ENCODE assay signal across 8 mouse cellular contexts in genomic region chr17:22423952-22424617, GRCm38 (mm10). TPM values are rescaled to one million over a fixed set of nuclear protein-coding genes. Genes with fewer than 3 reads are reported as not detected.
DNase-seq lines count a peak whose midpoint lies in the region; ATAC-seq and TF ChIP-seq lines count a peak whose summit lies in the region.

TSS of gene Zfp946 (plus strand) at chr17:22424222.

- H3K9ac ChIP-seq in forebrain, embryonic 15.5 days (replicated peaks), result peak within 1 kb of the TSS; percentile 57
- H3K9ac ChIP-seq in liver, embryonic 16.5 days (ENCODE audit: low read depth, low read length), result peak within 1 kb of the TSS; percentile 59
- peak within 1 kb of the TSS; percentile 64 for H3K9ac ChIP-seq in neural tube, embryonic 12.5 days
- H3K9ac ChIP-seq in stomach, postnatal 0 days (ENCODE audit: low read length), result peak within 1 kb of the TSS; percentile 72

- TF ChIP-seq CTCF in stomach, postnatal 0 days (IDR thresholded peaks at IDR 0.05; ENCODE audit: low read depth), result no peak

- H3K27me3 ChIP-seq in forebrain, embryonic 15.5 days, result no peaks in the 10 kb centered on the region
- H3K27me3 ChIP-seq in liver, embryonic 16.5 days (ENCODE audit: control insufficient read depth, insufficient read depth, low read depth, low read length), result no peaks in the 10 kb centered on the region
- no peaks in the 10 kb centered on the region for H3K27me3 ChIP-seq in neural tube, embryonic 12.5 days (replicated peaks)
- H3K27me3 ChIP-seq in stomach, postnatal 0 days (ENCODE audit: control insufficient read depth, insufficient read depth, low read length), result no peaks in the 10 kb centered on the region

- ATAC-seq in forebrain, embryonic 15.5 days (replicated peaks), result peak; percentile 97
- ATAC-seq in liver, embryonic 16.5 days (ENCODE audit: low read depth), result peak; percentile 89
- ATAC-seq in neural tube, embryonic 12.5 days (ENCODE audit: low FRiP score, low read depth), result peak; percentile 97
- ATAC-seq in stomach, postnatal 0 days (ENCODE audit: low FRiP score, low TSS enrichment), result peak; percentile 95

- intact Hi-C loops in heart, postnatal 14 days (cut with DNase I), result loop anchor here (10.0 kb wide), 1 partner anchor 199 kb away; the partner anchor contains the start of gene Zfp994

- H3K36me3 ChIP-seq in forebrain, embryonic 15.5 days, result peaks cover under 1% of the 10 kb centered on the region; the same call in 1 of the 2 replicates
- H3K36me3 ChIP-seq in liver, embryonic 16.5 days (ENCODE audit: control insufficient read depth, insufficient read depth), result no peaks in the 10 kb centered on the region
- no peaks in the 10 kb centered on the region for H3K36me3 ChIP-seq in neural tube, embryonic 12.5 days
- H3K36me3 ChIP-seq in stomach, postnatal 0 days (ENCODE audit: control insufficient read depth, insufficient read depth, low read length), result no peaks in the 10 kb centered on the region

- under 1% methylated on average over 29 of the region's 29 CpGs for WGBS in forebrain, embryonic 15.5 days
- WGBS in large intestine, adult 2 months, result 1% methylated on average over 28 of the region's 29 CpGs
- under 1% methylated on average over 29 of the region's 29 CpGs for WGBS in liver, embryonic 16.5 days (ENCODE audit: insufficient replicate concordance)
- under 1% methylated on average over 29 of the region's 29 CpGs for WGBS in neural tube, embryonic 12.5 days
- WGBS in stomach, postnatal 0 days, result 0% methylated on average over 27 of the region's 29 CpGs

- peak within 1 kb of the TSS; percentile 58 for H3K4me3 ChIP-seq in forebrain, embryonic 15.5 days
- peak within 1 kb of the TSS; percentile 67 for H3K4me3 ChIP-seq in liver, embryonic 16.5 days (ENCODE audit: low read depth, low read length)
- H3K4me3 ChIP-seq in neural tube, embryonic 12.5 days, result peak within 1 kb of the TSS; percentile 62
- peak within 1 kb of the TSS; percentile 68 for H3K4me3 ChIP-seq in stomach, postnatal 0 days (ENCODE audit: low read depth, low read length)

- H3K4me1 ChIP-seq in forebrain, embryonic 15.5 days, result peaks cover 26% of the 10 kb centered on the region
- no peaks in the 10 kb centered on the region for H3K4me1 ChIP-seq in liver, embryonic 16.5 days (ENCODE audit: control insufficient read depth, low read depth, low read length)
- H3K4me1 ChIP-seq in neural tube, embryonic 12.5 days, result peaks cover 10% of the 10 kb centered on the region; the same call in 1 of the 2 replicates
- H3K4me1 ChIP-seq in stomach, postnatal 0 days (replicated peaks; ENCODE audit: control insufficient read depth, insufficient read depth), result no peaks in the 10 kb centered on the region

- peak; percentile 94 for DNase-seq in ES-CJ7 (ENCODE audit: low read depth, low spot score)
- DNase-seq in cerebellum, adult 11-12 months, result peak; percentile 80
- DNase-seq in heart, postnatal 14 days, result peak; percentile 76 to 78
- DNase-seq in large intestine, adult 2 months (ENCODE audit: low read depth, low spot score), result peak; percentile 80
- DNase-seq in stomach, postnatal 0 days (ENCODE audit: low spot score), result peak; percentile 88

- no peaks in the 10 kb centered on the region for H3K9me3 ChIP-seq in forebrain, embryonic 15.5 days
- H3K9me3 ChIP-seq in liver, embryonic 16.5 days (replicated peaks; ENCODE audit: control insufficient read depth, low read length), result no peaks in the 10 kb centered on the region
- H3K9me3 ChIP-seq in neural tube, embryonic 12.5 days, result no peaks in the 10 kb centered on the region
- no peaks in the 10 kb centered on the region for H3K9me3 ChIP-seq in stomach, postnatal 0 days (ENCODE audit: control insufficient read depth, low read length)

- peak within 1 kb of the TSS; percentile 50 for H3K4me2 ChIP-seq in forebrain, embryonic 15.5 days (replicated peaks)
- peak within 1 kb of the TSS; percentile 77 for H3K4me2 ChIP-seq in liver, embryonic 16.5 days (ENCODE audit: low read depth, low read length)
- H3K4me2 ChIP-seq in neural tube, embryonic 12.5 days (replicated peaks), result peak within 1 kb of the TSS; percentile 65
- peak within 1 kb of the TSS; percentile 73 for H3K4me2 ChIP-seq in stomach, postnatal 0 days (replicated peaks; ENCODE audit: low read depth)

- TF ChIP-seq EP300 in stomach, postnatal 0 days (optimal IDR thresholded peaks at IDR 0.05), result no peak

- H3K27ac ChIP-seq in forebrain, embryonic 15.5 days (replicated peaks), result peak within 1 kb of the TSS; percentile 83
- peak within 1 kb of the TSS; percentile 31 for H3K27ac ChIP-seq in liver, embryonic 16.5 days (ENCODE audit: low read length)
- peak within 1 kb of the TSS; percentile 42; the same call in 1 of the 2 replicates for H3K27ac ChIP-seq in neural tube, embryonic 12.5 days
- H3K27ac ChIP-seq in stomach, postnatal 0 days (replicated peaks), result peak within 1 kb of the TSS; percentile 88

RNA-seq across cellular contexts. Expression of gene Zfp946, which starts in this region (rescaled TPM):
- 35.9 and 38.1 TPM in 2 replicates for polyA plus RNA-seq in forebrain, embryonic 15.5 days (2015; fragmentation: Nextera tagmentation; extraction: Ambion mirVana)
- 1 to 10 TPM; 3.3 to 3.8 TPM for total RNA-seq in heart, postnatal 14 days (2021)
- 3.5 and 6.0 TPM in 2 replicates for polyA plus RNA-seq in large intestine, adult 2 months (2012; rRNA removed)
- polyA plus RNA-seq in liver, embryonic 16.5 days (2015; fragmentation: Nextera tagmentation; extraction: Ambion mirVana), result 2.5 TPM in 2 replicates
- polyA plus RNA-seq in neural tube, embryonic 12.5 days (2016; fragmentation: Nextera tagmentation; extraction: Ambion mirVana), result 28.1 and 32.6 TPM in 2 replicates
- 6.9 TPM in 2 replicates for polyA plus RNA-seq in stomach, postnatal 0 days (2015; fragmentation: Nextera tagmentation; extraction: Ambion mirVana)

Comparison
In these comparisons a context has a peak if more than half of its experiments do, and no peak if none do; other contexts are left out.
1. Peak in every context shown above with its lines: DNase-seq, ATAC-seq, H3K4me3 ChIP-seq and H3K27ac ChIP-seq.
2. H3K27ac ChIP-seq: peak in every context shown above with its lines; median percentile 88 in stomach, postnatal 0 days; 83 in forebrain, embryonic 15.5 days; 42 in neural tube, embryonic 12.5 days; 31 in liver, embryonic 16.5 days.